Mouse (Mus musculus): ENCODE data around the gene Aldh18a1. TPM values are rescaled to one million over a fixed set of nuclear protein-coding genes. Genes with fewer than 3 reads are reported as not detected.

Gene Aldh18a1
- polyA plus RNA-seq, 1 experiment, result 14.8 TPM

DNA sequence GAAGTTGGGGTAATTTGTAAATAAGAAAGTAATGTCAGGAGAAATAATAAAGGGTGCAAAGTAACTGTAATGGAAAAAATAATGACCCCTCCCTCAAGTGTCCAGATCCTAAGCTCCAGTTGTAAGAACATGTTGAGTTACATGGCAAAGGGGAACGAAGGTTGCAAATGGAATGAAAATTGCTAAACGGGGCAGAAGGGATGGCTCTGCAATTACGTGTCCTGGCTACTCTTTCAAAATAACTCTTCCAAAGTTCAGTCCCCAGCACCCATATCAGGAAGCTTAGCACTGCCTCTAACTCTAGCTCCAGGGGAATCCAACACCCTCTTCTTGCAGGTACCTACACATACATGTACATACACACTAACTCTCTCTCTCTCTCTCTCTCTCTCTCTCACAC is 81.3 kb downstream of the Aldh18a1 start:
- no peak overlapping the region for H3K4me3 ChIP-seq (replicated peaks; ENCODE audit: control insufficient read depth, low read depth, low read length)
- 75% methylated on average over 3 of the region's 3 CpGs for WGBS
- no peak for TF ChIP-seq POLR2A (IDR thresholded peaks at IDR 0.05; ENCODE audit: borderline replicate concordance, control insufficient read depth, low read depth, low read length)
- TF ChIP-seq CTCF (IDR thresholded peaks at IDR 0.05; ENCODE audit: control insufficient read depth, insufficient read depth, low read length), result no peak
- no peak overlapping the region for H3K27ac ChIP-seq (ENCODE audit: control insufficient read depth, insufficient read depth, low read depth, low read length, poor library complexity)
- no peaks in the 10 kb centered on the region; the same call in 1 of the 2 replicates for H3K4me1 ChIP-seq (ENCODE audit: control insufficient read depth, insufficient read depth, low read length)

DNA sequence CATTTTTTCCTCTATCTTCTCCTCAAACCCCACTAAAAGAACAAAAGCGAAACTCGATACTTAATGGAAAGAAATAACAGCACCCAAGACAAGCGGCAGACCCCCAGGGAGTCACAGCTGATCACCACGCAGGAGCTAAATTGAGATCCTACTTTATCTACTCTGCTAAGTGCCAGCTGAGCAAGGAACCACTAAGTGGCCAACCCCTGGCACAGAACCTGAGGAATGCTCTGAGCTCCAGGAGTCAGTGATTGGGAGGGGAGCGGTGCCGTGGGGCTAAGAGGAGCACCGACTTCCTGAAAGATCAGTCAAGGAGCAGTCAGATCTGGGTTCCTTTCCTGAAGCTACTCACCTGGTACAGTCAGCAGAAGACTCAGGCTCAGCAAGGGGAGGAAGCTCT is 83.9 kb downstream of the Aldh18a1 start:
- H3K4me1 ChIP-seq (ENCODE audit: control insufficient read depth, insufficient read depth, low read length), result no peaks in the 10 kb centered on the region
- WGBS, result 94% methylated on average over 7 of the region's 7 CpGs

More for the DNA sequence above, 83.9 kb downstream of the Aldh18a1 start:
- no peak overlapping the region for H3K27ac ChIP-seq (ENCODE audit: control insufficient read depth, insufficient read depth, low read depth, low read length, poor library complexity)
- no peak overlapping the region for H3K4me3 ChIP-seq (replicated peaks; ENCODE audit: control insufficient read depth, low read depth, low read length)
- no peak for TF ChIP-seq CTCF (IDR thresholded peaks at IDR 0.05; ENCODE audit: control insufficient read depth, insufficient read depth, low read length)

Other genes with a start within 250 kb of the Aldh18a1 start
- 13.6 and 26.1 TPM in 2 replicates for gene Sorbs1, start 74.7 kb downstream of the Aldh18a1 start, polyA plus RNA-seq (2011; ENCODE audit: insufficient read depth, insufficient read length, low replicate concordance, missing spikeins)
- gene Tctn3, start 23.8 kb upstream of the Aldh18a1 start, polyA plus RNA-seq (2011; ENCODE audit: insufficient read depth, insufficient read length, low replicate concordance, missing spikeins), result 1.2 and 2.7 TPM in 2 replicates
- gene Entpd1, start 23.9 kb upstream of the Aldh18a1 start, polyA plus RNA-seq (2011; ENCODE audit: insufficient read depth, insufficient read length, low replicate concordance, missing spikeins), result 9.9 and 17.6 TPM in 2 replicates
- 3.9 TPM in 1 of 2 replicates, not detected in the other for gene Cc2d2b, start 160.3 kb upstream of the Aldh18a1 start, polyA plus RNA-seq (2011; ENCODE audit: insufficient read depth, insufficient read length, low replicate concordance, missing spikeins)
- gene Ccnj, start 242.8 kb upstream of the Aldh18a1 start, polyA plus RNA-seq (2011; ENCODE audit: insufficient read depth, insufficient read length, low replicate concordance, missing spikeins), result 5.6 and 8.6 TPM in 2 replicates